22 mouse cellular contexts compared by ENCODE assay signal in genomic region chr6:34731529-34731928, GRCm38 (mm10). TPM values are rescaled to one million over a fixed set of nuclear protein-coding genes. Genes with fewer than 3 reads are reported as not detected.
DNase-seq lines count a peak whose midpoint lies in the region; ATAC-seq and TF ChIP-seq lines count a peak whose summit lies in the region.
"Had no signal": no experiment of that assay in that cellular context is flagged by ENCODE, and none has a peak within 500 bp of the region (broad histone marks: within the 10 kb centered on the region; RNA-seq: fewer than 3 reads in every experiment).

No protein-coding gene starts in this region.

- H3K9ac ChIP-seq in embryonic facial prominence, embryonic 11.5 days (replicated peaks; ENCODE audit: low read length) = no peak overlapping the region
- no peak overlapping the region for H3K9ac ChIP-seq in hindbrain, embryonic 16.5 days (ENCODE audit: low read depth, low read length)
- H3K9ac ChIP-seq in hindbrain, embryonic 11.5 days (ENCODE audit: low read depth, low read length) = no peak overlapping the region
- H3K9ac ChIP-seq: embryonic facial prominence, embryonic 12.5 days; liver, embryonic 15.5 days; midbrain, embryonic 12.5 days had no signal

- 44% methylated on average over 9 of the region's 9 CpGs for WGBS in embryonic facial prominence, embryonic 11.5 days
- WGBS in embryonic facial prominence, embryonic 10.5 days = 57% methylated on average over 9 of the region's 9 CpGs
- WGBS in hindbrain, embryonic 16.5 days = 57% methylated on average over 9 of the region's 9 CpGs
- 76% methylated on average over 9 of the region's 9 CpGs for WGBS in hindbrain, embryonic 11.5 days

- TF ChIP-seq POLR2A in embryonic fibroblast, embryonic 13.5 days (IDR thresholded peaks at IDR 0.05; ENCODE audit: low read depth, low read length) = no peak

- peaks cover 2% of the 10 kb centered on the region for H3K4me1 ChIP-seq in embryonic facial prominence, embryonic 11.5 days (ENCODE audit: control insufficient read depth, insufficient read depth, low read length)
- H3K4me1 ChIP-seq in embryonic facial prominence, embryonic 10.5 days = peaks cover 44% of the 10 kb centered on the region
- peaks cover 7% of the 10 kb centered on the region for H3K4me1 ChIP-seq in hindbrain, embryonic 16.5 days (ENCODE audit: control insufficient read depth, insufficient read depth, low read depth, low read length)
- no peaks in the 10 kb centered on the region; the same call in 1 of the 2 replicates for H3K4me1 ChIP-seq in hindbrain, embryonic 11.5 days (replicated peaks; ENCODE audit: control insufficient read depth, insufficient read depth, low read length)
- peaks cover 23% of the 10 kb centered on the region for H3K4me1 ChIP-seq in embryonic fibroblast, embryonic 13.5 days (ENCODE audit: control insufficient read depth, insufficient read depth, low read length)

- no peak overlapping the region for H3K4me3 ChIP-seq in embryonic facial prominence, embryonic 11.5 days (ENCODE audit: low read depth, low read length)
- no peak overlapping the region for H3K4me3 ChIP-seq in embryonic facial prominence, embryonic 10.5 days
- no peak overlapping the region for H3K4me3 ChIP-seq in hindbrain, embryonic 16.5 days (ENCODE audit: low read length)
- H3K4me3 ChIP-seq in hindbrain, embryonic 11.5 days (ENCODE audit: low read depth, low read length) = no peak overlapping the region
- no peak overlapping the region for H3K4me3 ChIP-seq in embryonic fibroblast, embryonic 13.5 days (ENCODE audit: insufficient read depth, low read length)
- H3K4me3 ChIP-seq: embryonic facial prominence, embryonic 12.5 days; forebrain, embryonic 10.5 days; heart, adult 2 months; liver, embryonic 15.5 days; midbrain, embryonic 12.5 days had no signal

- H3K9me3 ChIP-seq in embryonic facial prominence, embryonic 11.5 days (replicated peaks; ENCODE audit: control insufficient read depth, low read length) = no peaks in the 10 kb centered on the region
- no peaks in the 10 kb centered on the region for H3K9me3 ChIP-seq in embryonic facial prominence, embryonic 10.5 days
- H3K9me3 ChIP-seq in hindbrain, embryonic 16.5 days (ENCODE audit: control insufficient read depth, low read length) = no peaks in the 10 kb centered on the region
- H3K9me3 ChIP-seq in hindbrain, embryonic 11.5 days (ENCODE audit: control insufficient read depth, low read length) = no peaks in the 10 kb centered on the region
- H3K9me3 ChIP-seq: embryonic facial prominence, embryonic 12.5 days; forebrain, embryonic 10.5 days; liver, embryonic 15.5 days; midbrain, embryonic 12.5 days had no signal

- no peak overlapping the region for H3K4me2 ChIP-seq in embryonic facial prominence, embryonic 11.5 days (ENCODE audit: low read depth, low read length)
- H3K4me2 ChIP-seq in hindbrain, embryonic 16.5 days (ENCODE audit: low read length) = peak overlapping the region; percentile 19; the same call in 1 of the 2 replicates
- no peak overlapping the region for H3K4me2 ChIP-seq in hindbrain, embryonic 11.5 days (replicated peaks; ENCODE audit: low read depth, low read length)
- H3K4me2 ChIP-seq: embryonic facial prominence, embryonic 12.5 days; liver, embryonic 15.5 days; midbrain, embryonic 12.5 days had no signal

- ATAC-seq in embryonic facial prominence, embryonic 11.5 days (replicated peaks; ENCODE audit: insufficient number of reproducible peaks, low FRiP score, low TSS enrichment, low read depth) = no peak
- peak; percentile 52; the same call in 1 of the 2 replicates for ATAC-seq in hindbrain, embryonic 16.5 days
- ATAC-seq in hindbrain, embryonic 11.5 days (ENCODE audit: low FRiP score) = no peak
- ATAC-seq: inflammation-experienced regulatory T-cells, adult 6 months had no signal

- no peak for TF ChIP-seq CTCF in embryonic fibroblast, embryonic 13.5 days (IDR thresholded peaks at IDR 0.05; ENCODE audit: borderline replicate concordance, insufficient read depth, low read length)

- no peaks in the 10 kb centered on the region for H3K36me3 ChIP-seq in embryonic facial prominence, embryonic 11.5 days (replicated peaks; ENCODE audit: control insufficient read depth, insufficient read depth, low read depth, low read length)
- H3K36me3 ChIP-seq in embryonic facial prominence, embryonic 10.5 days (replicated peaks) = no peaks in the 10 kb centered on the region
- H3K36me3 ChIP-seq in hindbrain, embryonic 16.5 days (ENCODE audit: control insufficient read depth, insufficient read depth, low read length) = no peaks in the 10 kb centered on the region
- H3K36me3 ChIP-seq in hindbrain, embryonic 11.5 days (ENCODE audit: control insufficient read depth, insufficient read depth, low read length) = no peaks in the 10 kb centered on the region
- H3K36me3 ChIP-seq: embryonic facial prominence, embryonic 12.5 days; forebrain, embryonic 10.5 days; liver, embryonic 15.5 days; midbrain, embryonic 12.5 days had no signal

- H3K27me3 ChIP-seq in embryonic facial prominence, embryonic 11.5 days (ENCODE audit: control insufficient read depth, insufficient read depth, low read length) = no peaks in the 10 kb centered on the region
- H3K27me3 ChIP-seq in embryonic facial prominence, embryonic 10.5 days (replicated peaks; ENCODE audit: low read depth, poor library complexity, severe bottlenecking) = no peaks in the 10 kb centered on the region
- no peaks in the 10 kb centered on the region for H3K27me3 ChIP-seq in hindbrain, embryonic 16.5 days (replicated peaks; ENCODE audit: control insufficient read depth, insufficient read depth, low read length)
- H3K27me3 ChIP-seq in hindbrain, embryonic 11.5 days (ENCODE audit: control insufficient read depth, insufficient read depth, low read length) = no peaks in the 10 kb centered on the region
- H3K27me3 ChIP-seq: embryonic facial prominence, embryonic 12.5 days; liver, embryonic 15.5 days; midbrain, embryonic 12.5 days had no signal

- no peak overlapping the region for H3K27ac ChIP-seq in embryonic facial prominence, embryonic 11.5 days (replicated peaks; ENCODE audit: low read depth, low read length)
- H3K27ac ChIP-seq in embryonic facial prominence, embryonic 10.5 days (replicated peaks) = no peak overlapping the region; the same call in 1 of the 2 replicates
- H3K27ac ChIP-seq in hindbrain, embryonic 16.5 days (ENCODE audit: low read depth, low read length) = no peak overlapping the region
- H3K27ac ChIP-seq in hindbrain, embryonic 11.5 days (ENCODE audit: low read depth, low read length) = no peak overlapping the region
- H3K27ac ChIP-seq in embryonic fibroblast, embryonic 13.5 days (ENCODE audit: insufficient read depth, low read length) = peak overlapping the region; percentile 23
- H3K27ac ChIP-seq: embryonic facial prominence, embryonic 12.5 days; forebrain, embryonic 10.5 days; heart, adult 2 months; liver, embryonic 15.5 days; midbrain, embryonic 12.5 days had no signal

- peak; percentile 32 for DNase-seq in embryonic facial prominence, embryonic 11.5 days (ENCODE audit: low spot score)
- DNase-seq in embryonic facial prominence, embryonic 10.5 days (ENCODE audit: low spot score) = no peak
- DNase-seq in hindbrain, embryonic 11.5 days (ENCODE audit: low spot score) = no peak
- DNase-seq in brain, adult 2 months (ENCODE audit: low read depth, low spot score) = peak; percentile 28
- DNase-seq in lung, adult 18-20 months = no peak
- no peak for DNase-seq in cerebellum, adult 9-10 months
- DNase-seq: adrenal gland, postnatal 10 days; cerebellum, adult 11-12 months; gastrocnemius, postnatal 14 days; heart, adult 2 months; heart, postnatal 10 days; kidney, postnatal 4 days; right cerebral cortex, postnatal 14 days; spleen, adult 18-20 months; thymus, adult 18-20 months had no signal

RNA-seq across cellular contexts. Expression of gene Agbl3, which starts 48.7 kb away (rescaled TPM):
- polyA plus RNA-seq in embryonic facial prominence, embryonic 11.5 days (2014; fragmentation: Nextera tagmentation; extraction: Ambion mirVana) = 5.2 and 7.2 TPM in 2 replicates
- polyA plus RNA-seq in embryonic facial prominence, embryonic 10.5 days (2016; fragmentation: Nextera tagmentation; extraction: Ambion mirVana) = 2.8 and 3.3 TPM in 2 replicates
- 9.4 and 14.4 TPM in 2 replicates for polyA plus RNA-seq in hindbrain, embryonic 16.5 days (2015; fragmentation: Nextera tagmentation; extraction: Ambion mirVana)
- polyA plus RNA-seq in hindbrain, embryonic 11.5 days (2014; fragmentation: Nextera tagmentation; extraction: Ambion mirVana) = 7.1 TPM in 2 replicates
- polyA plus RNA-seq in embryonic fibroblast, embryonic 13.5 days (2011; ENCODE audit: insufficient read length, low read depth, missing spikeins) = 5.0 and 6.8 TPM in 2 replicates

Comparison
In these comparisons a context has a peak if more than half of its experiments do, and no peak if none do; other contexts are left out.
1. DNase-seq: peak in embryonic facial prominence, embryonic 11.5 days (single experiment) and brain, adult 2 months (single experiment); none in embryonic facial prominence, embryonic 10.5 days (single experiment), hindbrain, embryonic 11.5 days (single experiment), lung, adult 18-20 months (0 of 2) and cerebellum, adult 9-10 months (single experiment).